Mouse (Mus musculus) fibroblast of lung, adult 2 months (primary cell): Measurements from ENCODE around the gene Capza2.

Experiments
- DNase-seq: peaks from one replicate; pipeline ENCODE4 v3.0.0-alpha.2; 2011; ENCODE audit warnings: low read depth

Gene Capza2

DNA sequence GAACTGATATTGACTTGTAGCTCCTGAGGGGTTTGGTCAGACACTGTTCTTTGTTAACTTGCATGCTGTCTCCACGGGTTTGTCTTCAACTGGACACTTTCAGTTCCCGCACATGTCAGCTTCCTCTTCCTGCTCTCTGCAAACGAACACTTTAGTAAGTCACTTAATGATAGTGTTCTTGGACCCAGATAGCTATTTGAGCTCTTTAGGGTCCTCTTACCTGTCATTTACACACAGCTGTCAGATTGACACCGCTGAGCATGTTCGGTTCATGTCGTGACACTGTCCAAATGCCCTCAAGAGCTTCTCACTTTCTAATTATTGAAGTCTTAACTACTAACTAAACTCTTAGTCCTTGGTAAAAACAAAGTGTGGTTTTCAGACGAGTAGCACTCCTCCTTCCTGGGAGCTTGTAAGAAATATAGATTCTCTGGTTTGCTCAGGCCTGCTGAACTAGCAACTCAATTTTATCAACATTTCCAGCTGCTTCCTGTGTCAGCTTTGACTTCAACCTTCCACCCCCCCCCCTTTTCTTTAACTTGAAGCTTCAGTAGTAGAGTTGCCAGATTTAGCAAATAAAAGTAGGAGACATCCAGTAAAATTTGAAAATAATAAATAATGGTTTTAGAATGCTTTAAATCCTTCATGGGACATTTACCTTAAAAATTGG lies at the start of gene Capza2:
TSS of gene Capza2 (plus strand) at position 620 of the 670 bp plus-strand sequence.
- DNase-seq = no peak

DNA sequence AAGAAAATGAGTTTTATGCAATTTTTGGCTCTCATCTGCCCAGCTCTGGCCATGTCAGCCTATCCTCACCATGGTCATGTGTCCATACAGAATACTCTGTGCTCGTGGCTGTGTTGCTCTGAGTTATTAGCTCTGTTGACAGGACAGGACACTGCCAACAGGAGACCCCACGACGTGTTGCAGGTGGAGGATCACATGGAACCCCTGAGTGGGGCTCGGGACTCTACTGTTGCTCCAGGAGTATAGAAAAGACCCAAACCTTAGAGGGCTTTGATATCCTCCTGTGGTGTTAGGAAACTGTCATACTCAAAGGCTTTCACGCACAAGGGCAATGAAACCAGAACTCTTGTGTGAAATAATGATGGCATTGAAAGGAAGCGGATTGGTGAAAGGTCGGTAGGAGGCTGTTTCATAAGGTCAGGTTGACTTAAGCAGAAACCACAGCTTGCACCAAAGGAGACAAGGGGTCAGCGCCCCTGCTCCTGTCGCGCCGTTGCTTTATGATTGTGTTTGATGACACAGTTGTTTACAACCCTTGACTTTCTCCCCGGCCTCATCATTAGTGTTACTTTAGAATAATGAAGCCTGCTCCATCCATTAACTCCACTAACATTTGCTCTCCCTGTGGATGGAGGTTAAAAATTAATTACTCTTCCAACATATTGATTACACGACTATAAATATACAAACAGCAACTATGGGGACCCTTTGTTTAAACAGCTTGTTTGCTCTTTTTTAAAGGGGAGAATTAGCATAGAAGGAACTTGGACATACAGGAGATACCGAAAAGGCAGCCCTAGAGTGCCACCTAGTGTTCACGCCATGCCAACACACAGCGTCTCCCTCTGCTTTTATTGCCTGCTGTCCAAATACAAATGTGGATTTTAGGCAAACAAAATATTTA lies 46.7 kb upstream of the Capza2 start:
- peak; percentile 46 for DNase-seq

GRCm38 (mm10) chr6:17589953-17590627 lies 45.9 kb upstream of the Capza2 start:
- DNase-seq = no peak

GRCm38 (mm10) chr6:17593971-17594370 lies 42.1 kb upstream of the Capza2 start:
- no peak for DNase-seq

GRCm38 (mm10) chr6:17595712-17596462 lies 40.1 kb upstream of the Capza2 start:
- DNase-seq = no peak

DNA sequence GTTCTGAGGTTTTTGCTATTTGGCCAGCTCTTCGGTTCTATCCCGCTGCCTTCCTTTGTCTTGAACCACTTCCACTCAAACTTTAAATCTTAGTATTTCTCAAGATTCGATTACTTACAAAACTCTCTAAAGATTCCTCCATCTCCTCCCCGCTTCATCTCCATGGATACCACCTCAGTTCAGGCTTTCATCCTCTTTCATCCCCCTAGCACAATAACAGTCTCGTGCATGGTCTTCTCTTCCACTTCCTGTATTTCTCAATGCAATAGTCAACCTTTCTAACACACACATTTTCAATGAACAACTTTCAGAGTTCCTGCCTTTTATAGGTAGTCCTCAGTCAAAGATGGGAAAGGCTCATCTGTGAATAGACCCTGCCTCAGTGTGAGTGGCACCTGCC lies 36.7 kb upstream of the Capza2 start:
- DNase-seq = no peak

DNA sequence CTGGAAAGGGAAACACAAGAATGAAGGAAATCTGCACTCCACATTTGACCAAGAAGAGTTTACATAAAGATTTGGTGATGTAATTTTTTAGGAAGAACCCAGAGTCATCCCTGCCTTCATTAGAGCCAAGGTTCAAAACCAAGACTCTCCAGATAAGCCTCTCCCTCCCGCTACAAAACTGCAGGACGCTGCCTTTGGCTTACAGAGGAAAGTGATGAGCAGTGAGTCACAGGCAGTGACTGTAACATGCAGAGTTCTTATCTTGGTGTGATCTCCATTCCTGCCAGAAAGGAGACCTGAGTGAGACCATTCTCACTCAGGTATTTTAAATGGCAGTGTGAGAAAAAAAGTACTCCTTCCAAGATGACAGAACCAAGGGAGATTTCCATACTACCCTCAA lies 34.5 kb upstream of the Capza2 start:
- no peak for DNase-seq

GRCm38 (mm10) chr6:17606915-17607314 lies 29.1 kb upstream of the Capza2 start:
- no peak for DNase-seq

- DNase-seq = no peak
These were observed 24.6 kb upstream of the Capza2 start for GRCm38 (mm10) chr6:17611352-17612010.

DNA sequence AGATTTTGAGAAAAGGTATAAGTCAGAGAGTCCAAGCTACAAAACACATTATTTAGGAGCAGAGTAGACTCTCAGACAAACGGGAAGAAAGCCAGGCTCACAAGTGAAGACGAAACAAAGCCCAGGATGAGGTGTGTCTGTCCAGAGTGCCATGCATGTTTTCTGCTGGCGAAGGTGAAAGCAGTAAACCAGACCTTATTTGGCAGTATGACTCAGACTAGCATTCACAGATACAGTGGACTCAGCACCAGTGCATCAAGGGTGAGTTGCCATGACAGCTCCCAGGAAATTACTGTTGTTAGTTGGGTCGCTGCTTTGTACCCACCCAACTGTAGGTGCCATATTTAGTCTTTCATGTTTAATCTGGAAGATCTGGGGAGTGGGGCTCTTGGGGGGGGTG lies 23.4 kb upstream of the Capza2 start:
- no peak for DNase-seq

DNA sequence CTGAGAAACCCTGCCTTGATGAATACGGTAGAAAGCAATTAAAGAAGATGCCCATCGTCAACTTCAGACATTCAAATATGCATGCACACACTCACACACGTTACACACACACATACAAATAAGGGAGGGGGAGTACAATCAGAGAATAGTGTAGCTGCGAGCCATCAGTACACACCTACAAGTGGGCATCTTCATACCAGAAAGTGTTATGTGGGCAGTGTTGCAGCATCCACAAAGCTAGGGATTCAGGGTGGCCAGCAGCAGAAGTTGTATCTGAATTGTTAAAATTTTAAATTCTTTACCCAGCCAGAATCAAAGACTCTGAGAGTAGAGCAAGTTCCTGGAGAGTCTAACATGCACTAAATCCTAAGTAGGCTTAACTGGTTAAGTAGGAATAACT lies 15.2 kb upstream of the Capza2 start:
- no peak for DNase-seq

DNA sequence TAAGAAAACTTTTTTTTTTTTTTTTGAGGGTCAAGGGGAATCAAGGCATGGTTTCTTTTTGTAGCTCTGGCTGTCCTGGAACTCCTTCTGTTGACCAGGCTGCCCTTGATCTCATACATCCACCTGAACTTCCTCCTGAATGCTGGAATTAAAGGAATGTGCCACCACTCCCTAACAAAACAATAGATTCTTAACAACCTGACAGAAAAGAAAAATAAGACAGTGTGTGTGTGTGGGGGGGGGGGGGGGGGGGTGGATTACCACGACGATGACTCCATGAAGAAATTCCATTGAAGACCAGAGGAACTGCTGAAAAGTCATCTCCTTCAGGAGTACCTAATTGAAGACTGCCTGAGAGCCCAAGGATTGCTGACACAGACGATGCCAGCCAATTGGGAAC lies 14.6 kb upstream of the Capza2 start:
- no peak for DNase-seq

- no peak for DNase-seq
These were observed 7.2 kb upstream of the Capza2 start for GRCm38 (mm10) chr6:17628701-17629455.

GRCm38 (mm10) chr6:17629756-17630155 lies 6.3 kb upstream of the Capza2 start:
- DNase-seq = no peak

- DNase-seq = peak; percentile 38
These were observed 4.4 kb upstream of the Capza2 start for GRCm38 (mm10) chr6:17631611-17632010.

DNA sequence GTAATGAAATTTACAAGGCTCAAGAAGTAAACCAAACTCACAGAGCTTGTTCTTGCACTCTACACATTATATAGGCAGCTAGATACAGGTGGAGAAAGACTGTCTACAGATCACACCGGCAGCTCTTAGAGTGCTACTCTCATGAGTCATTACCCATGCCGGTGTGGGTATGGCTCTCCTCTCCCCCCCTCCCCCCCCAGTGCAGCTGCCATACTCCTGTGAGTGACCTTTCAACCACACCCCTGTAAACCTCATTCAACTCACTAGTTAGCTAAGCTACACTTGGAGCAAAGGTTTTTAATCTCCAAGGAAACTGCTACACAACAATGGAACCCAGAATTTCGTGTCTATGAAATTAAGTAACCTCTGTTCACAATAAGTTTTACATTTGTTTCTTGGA lies 2.2 kb upstream of the Capza2 start:
- DNase-seq = no peak

- no peak for DNase-seq
These were observed 1.0 kb upstream of the Capza2 start for GRCm38 (mm10) chr6:17634992-17635391.

- peak; percentile 65 for DNase-seq
These were observed 733 bp downstream of the Capza2 start for GRCm38 (mm10) chr6:17636764-17637170.

- no peak for DNase-seq
These were observed 1.5 kb downstream of the Capza2 start for GRCm38 (mm10) chr6:17637205-17638203.
